Mouse (Mus musculus) lung, postnatal 0 days (tissue): ENCODE measurements around the gene Ptk7. TPM values are rescaled to one million over a fixed set of nuclear protein-coding genes. Genes with fewer than 3 reads are reported as not detected.

ENCODE experiments used
- ATAC-seq: fragments of 200-750 bp; cut with Nextera tagmentation; 2 replicates; pipeline ENCODE4 v1.8.0; 2017; ENCODE audit warnings: moderate library complexity
- DNase-seq: peaks from one replicate; pipeline ENCODE4 v3.0.0-alpha.2; 2016; ENCODE audit warnings: low spot score
- H3K27ac ChIP-seq: fragments of 300-500 bp; sonication (generic); 2 replicates; pipeline ENCODE4 v1.5.1; 2014; ENCODE audit warnings: antibody characterized with exemption, mild to moderate bottlenecking, low read length, mixed read lengths
- H3K27me3 ChIP-seq: fragments of 300-500 bp; sonication (generic); replicated peaks from 2 replicates; pipeline ENCODE4 v1.6.1; 2014; ENCODE audit warnings: low read length, mixed read lengths; ENCODE audit not compliant: insufficient read depth
- H3K36me3 ChIP-seq: fragments of 300-500 bp; sonication (generic); 2 replicates; pipeline ENCODE4 v1.6.1; 2014; ENCODE audit warnings: low read length, mixed read lengths; ENCODE audit not compliant: insufficient read depth
- H3K4me1 ChIP-seq: fragments of 300-500 bp; sonication (generic); 2 replicates; pipeline ENCODE4 v1.6.1; 2014; ENCODE audit warnings: antibody characterized with exemption, low read depth, low read length, mixed read lengths; ENCODE audit not compliant: insufficient read depth
- H3K4me2 ChIP-seq: fragments of 300-500 bp; sonication (generic); replicated peaks from 2 replicates; pipeline ENCODE4 v1.6.1; 2014; ENCODE audit warnings: low read depth, mild to moderate bottlenecking, low read length, moderate library complexity, mixed read lengths
- H3K4me3 ChIP-seq: fragments of 300-500 bp; sonication (generic); 2 replicates; pipeline ENCODE4 v1.5.1; 2014; ENCODE audit warnings: low read depth, low read length
- H3K9ac ChIP-seq: fragments of 300-500 bp; sonication (generic); replicated peaks from 2 replicates; pipeline ENCODE4 v1.6.1; 2014; ENCODE audit warnings: low read depth, mild to moderate bottlenecking
- H3K9me3 ChIP-seq: fragments of 300-500 bp; sonication (generic); 2 replicates; pipeline ENCODE4 v1.6.1; 2016; ENCODE audit warnings: low read length, mixed read lengths
- CTCF ChIP-seq: IDR thresholded peaks from 2 replicates; pipeline ENCODE4 v1.5.1; 2016; ENCODE audit warnings: antibody characterized with exemption, mild to moderate bottlenecking
- EP300 ChIP-seq: IDR thresholded peaks from 2 replicates; pipeline ENCODE4 v1.6.1; 2016; ENCODE audit warnings: antibody characterized with exemption, mild to moderate bottlenecking, control low read depth
- WGBS: fragments of 180-500 bp; shearing (Covaris S2); extraction: QIAGEN DNeasy Blood & Tissue Kit; methylation state at CpG from one replicate; pipeline ENCODE4 v1.1.7; 2014; 5-methylcytosine and 5-hydroxymethylcytosine counted together
- polyA plus RNA-seq: library from polyadenylated mRNA; unstranded; fragments of >200 nt; fragmentation: Nextera tagmentation; extraction: Ambion mirVana; gene quantifications from 2 replicates; pipeline ENCODE4 v1.2.1, GENCODE M21; 2015

Ptk7 gene
- polyA plus RNA-seq, 1 experiment from 2014 or later = 75.8 TPM

DNA sequence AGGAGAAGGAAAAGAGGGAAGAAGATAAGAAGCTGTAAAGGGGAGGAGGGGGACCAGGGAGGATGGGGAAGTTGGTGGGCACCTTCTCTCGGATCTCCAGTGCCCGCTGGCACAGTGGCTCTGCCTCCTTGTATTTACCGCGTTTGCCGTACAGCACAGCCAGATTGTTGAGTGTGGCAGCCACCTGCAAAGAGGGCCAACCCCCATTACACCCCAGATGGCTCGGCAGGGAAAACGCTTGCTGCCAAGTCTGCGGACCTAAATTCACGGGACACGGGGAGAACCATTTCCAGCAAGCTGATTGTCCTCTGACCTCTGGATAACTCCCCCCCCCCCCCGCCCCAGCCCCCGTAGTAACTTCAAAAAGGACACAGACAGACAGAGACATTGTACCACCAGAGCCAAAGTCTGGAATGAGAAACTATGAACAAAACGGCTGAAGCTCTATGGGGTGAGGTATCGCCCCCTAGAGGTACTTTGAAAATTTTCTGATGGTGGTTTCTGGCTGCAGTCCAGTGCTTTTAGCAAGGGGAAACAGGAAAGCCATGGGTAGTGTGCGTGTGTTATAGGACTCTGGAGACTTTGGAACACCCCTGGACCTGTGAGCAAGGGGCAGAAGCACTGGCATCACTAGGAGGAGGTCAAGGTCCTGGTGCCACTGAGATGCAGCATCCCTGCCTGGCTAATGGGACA lies 7.7 kb upstream of the Ptk7 start:
- H3K27me3 ChIP-seq = no peaks in the 10 kb centered on the region

DNA sequence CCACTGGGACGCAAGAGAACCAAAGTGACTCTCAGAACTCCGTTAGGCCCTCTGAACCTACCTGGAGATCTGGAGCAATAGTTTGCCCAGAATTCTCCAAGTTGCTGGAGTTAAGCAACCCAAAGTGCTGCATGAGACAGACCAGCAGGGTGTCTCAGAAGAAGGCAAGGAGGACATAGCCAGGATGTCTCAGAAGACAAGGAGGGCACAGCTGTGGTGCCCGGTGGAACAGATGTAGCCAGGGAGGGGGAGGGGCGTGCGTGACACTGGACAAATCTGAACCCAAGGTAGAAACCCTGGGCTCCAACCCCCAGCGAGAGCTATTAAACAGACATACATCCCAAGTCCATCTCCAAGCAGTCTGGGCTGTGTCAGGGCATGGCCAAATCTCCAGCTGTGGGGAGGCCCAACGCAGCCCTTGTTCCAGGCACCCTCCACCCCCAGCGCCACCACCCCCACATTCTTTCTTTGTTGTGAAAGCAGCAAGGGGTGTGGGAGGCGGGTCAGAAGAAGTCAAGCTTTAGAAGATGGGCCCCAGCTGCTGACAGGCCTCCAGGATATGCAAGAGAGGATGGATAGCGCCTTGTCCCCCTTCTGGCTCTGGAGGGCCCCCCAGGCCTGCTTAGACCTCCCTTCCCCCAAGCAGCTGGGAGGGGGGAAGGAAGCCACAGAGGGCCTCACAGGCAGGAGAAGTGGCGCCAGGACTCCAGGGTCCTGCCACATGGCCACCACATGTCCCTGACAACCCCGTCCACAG lies 559 bp upstream of the Ptk7 start:
- 0 out of 2 replicates have a peak, but pooled peaks cover 5% of the 10 kb centered on the region for H3K4me1 ChIP-seq
- H3K9me3 ChIP-seq = no peaks in the 10 kb centered on the region
- ATAC-seq = peak; percentile 84
- peak overlapping the region; percentile 97 for H3K27ac ChIP-seq
- DNase-seq = peak; percentile 95
- no peaks in the 10 kb centered on the region for H3K27me3 ChIP-seq
- WGBS = 16% methylated on average over 12 of the region's 12 CpGs
- H3K4me2 ChIP-seq = peak overlapping the region; percentile 87
- TF ChIP-seq EP300 = no peak; the same call in 1 of the 2 replicates
- peak; percentile 33 for TF ChIP-seq CTCF
- 0 out of 2 replicates have a peak, but pooled peaks cover 7% of the 10 kb centered on the region for H3K36me3 ChIP-seq
- peak overlapping the region; percentile 86 for H3K4me3 ChIP-seq
- H3K9ac ChIP-seq = peak overlapping the region; percentile 94

More for the DNA sequence above, 7.7 kb upstream of the Ptk7 start:
- ATAC-seq = peak; percentile 66
- 16% methylated on average over 15 of the region's 15 CpGs for WGBS
- H3K4me3 ChIP-seq = no peak overlapping the region
- TF ChIP-seq EP300 (no peak), CTCF (peak; percentile 80)
- no peaks in the 10 kb centered on the region for H3K9me3 ChIP-seq
- H3K4me1 ChIP-seq = no peaks in the 10 kb centered on the region
- peak; percentile 94 for DNase-seq
- no peak overlapping the region for H3K27ac ChIP-seq
- no peak overlapping the region; the same call in 1 of the 2 replicates for H3K4me2 ChIP-seq
- H3K36me3 ChIP-seq = peaks cover 14% of the 10 kb centered on the region; the same call in 1 of the 2 replicates
- no peak overlapping the region for H3K9ac ChIP-seq

DNA sequence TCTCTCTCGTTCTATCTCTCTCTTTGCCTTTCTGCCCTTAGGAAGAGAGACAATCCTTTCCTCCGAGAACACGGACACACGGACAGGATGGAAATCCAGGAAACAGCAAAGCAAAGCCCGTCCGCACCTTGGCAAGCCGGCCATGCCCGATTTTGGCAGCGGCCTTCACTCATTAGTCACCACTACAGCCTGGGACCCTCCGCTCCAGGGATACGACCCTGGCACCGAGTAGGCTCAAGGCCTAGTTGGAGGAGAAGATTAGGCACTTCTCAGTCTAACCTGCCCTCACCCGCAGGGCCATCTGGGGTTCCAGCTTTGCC lies 873 bp downstream of the Ptk7 start:
- H3K4me1 ChIP-seq = peaks cover 16% of the 10 kb centered on the region; the same call in 1 of the 2 replicates
- TF ChIP-seq EP300 (no peak), CTCF (no peak)
- DNase-seq = no peak
- no peaks in the 10 kb centered on the region for H3K9me3 ChIP-seq
- H3K27ac ChIP-seq = peak overlapping the region; percentile 97
- H3K4me3 ChIP-seq = peak overlapping the region; percentile 86
- no peak for ATAC-seq
- peak overlapping the region; percentile 87 for H3K4me2 ChIP-seq
- 0 out of 2 replicates have a peak, but pooled peaks cover 7% of the 10 kb centered on the region for H3K36me3 ChIP-seq
- no peaks in the 10 kb centered on the region for H3K27me3 ChIP-seq
- WGBS = 2% methylated on average over 13 of the region's 13 CpGs
- H3K9ac ChIP-seq = peak overlapping the region; percentile 94

DNA sequence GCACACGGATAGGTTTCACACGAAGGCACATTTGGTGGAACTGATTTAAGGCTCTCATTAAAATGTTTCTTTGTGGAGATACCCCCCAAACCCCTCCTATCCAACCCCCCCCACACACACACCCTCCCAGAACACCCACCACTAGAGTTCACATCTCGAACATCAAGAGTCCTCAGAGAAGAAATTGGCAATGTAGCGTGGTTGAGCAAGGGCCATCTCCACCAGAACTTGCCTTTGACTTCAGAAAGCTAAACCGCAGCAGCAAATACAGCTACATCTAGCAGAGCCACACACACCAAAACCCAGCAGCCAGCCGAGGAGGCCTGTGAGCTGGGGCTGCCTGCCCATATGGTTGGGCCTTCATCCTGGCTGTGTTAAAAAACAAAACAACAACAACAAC lies 1.9 kb downstream of the Ptk7 start:
- TF ChIP-seq CTCF (no peak), EP300 (no peak)
- WGBS = 31% methylated on average over 6 of the region's 6 CpGs
- Histone ChIP-seq H3K9me3 (no peaks in the 10 kb centered on the region), H3K4me3 (peak overlapping the region; percentile 86), H3K36me3 (0 out of 2 replicates have a peak, but pooled peaks cover 7% of the 10 kb centered on the region), H3K27ac (peak overlapping the region; percentile 97), H3K27me3 (no peaks in the 10 kb centered on the region), H3K4me1 (peaks cover 22% of the 10 kb centered on the region; the same call in 1 of the 2 replicates), H3K9ac (peak overlapping the region; percentile 94; the same call in 1 of the 2 replicates), H3K4me2 (peak overlapping the region; percentile 87)
- DNase-seq (peak; percentile 66), ATAC-seq (no peak)

DNA sequence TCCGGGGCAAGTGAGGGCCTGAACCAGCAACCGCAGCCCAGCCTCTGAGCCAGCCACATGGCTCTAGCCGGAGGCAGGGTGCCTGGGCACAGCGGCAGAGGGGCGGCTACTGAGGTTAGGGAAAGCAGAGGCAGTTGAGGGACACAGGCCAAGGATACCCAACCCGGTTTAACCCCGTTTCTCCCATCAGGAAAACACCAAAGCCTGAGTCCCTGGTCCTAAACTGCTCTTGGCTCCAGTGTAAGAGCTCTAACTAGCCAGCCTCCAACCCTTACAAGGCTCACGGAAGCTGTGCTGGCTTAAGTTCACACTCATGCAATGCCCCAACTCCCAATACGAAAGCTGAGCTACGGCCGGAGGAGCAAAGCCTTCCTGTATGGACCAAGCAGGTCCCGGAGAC lies 4.7 kb downstream of the Ptk7 start:
- Histone ChIP-seq H3K9me3 (no peaks in the 10 kb centered on the region), H3K4me3 (peak overlapping the region; percentile 0; the same call in 1 of the 2 replicates)

More for the DNA sequence above, 4.7 kb downstream of the Ptk7 start:
- Histone ChIP-seq H3K4me2 (peak overlapping the region; percentile 40), H3K27me3 (no peaks in the 10 kb centered on the region), H3K27ac (peak overlapping the region; percentile 77), H3K9ac (no peak overlapping the region), H3K4me1 (peaks cover 46% of the 10 kb centered on the region; the same call in 1 of the 2 replicates), H3K36me3 (no peaks in the 10 kb centered on the region)
- 46% methylated on average over 12 of the region's 12 CpGs for WGBS
- no peak for ATAC-seq
- DNase-seq = no peak
- TF ChIP-seq EP300 (no peak), CTCF (no peak)
